Mouse (Mus musculus): Measurements from ENCODE around the gene Sntn. TPM values are rescaled to one million over a fixed set of nuclear protein-coding genes. Genes with fewer than 3 reads are reported as not detected.

The Sntn gene
- total RNA-seq (2021), result not detected

- DNase-seq (ENCODE audit: low spot score in 2 of 2), result no peak
- intact Hi-C loops (cut with DNase I), result no loop called here
These were observed at the start of gene Sntn for GRCm38 (mm10) chr14:13670576-13670975. Sntn (plus strand) TSS chr14:13670876.

- intact Hi-C loops (cut with DNase I), result no loop called here
- no peak for DNase-seq (ENCODE audit: low spot score in 2 of 2)
These were observed 20.8 kb upstream of the Sntn start for GRCm38 (mm10) chr14:13649865-13650264.

DNA sequence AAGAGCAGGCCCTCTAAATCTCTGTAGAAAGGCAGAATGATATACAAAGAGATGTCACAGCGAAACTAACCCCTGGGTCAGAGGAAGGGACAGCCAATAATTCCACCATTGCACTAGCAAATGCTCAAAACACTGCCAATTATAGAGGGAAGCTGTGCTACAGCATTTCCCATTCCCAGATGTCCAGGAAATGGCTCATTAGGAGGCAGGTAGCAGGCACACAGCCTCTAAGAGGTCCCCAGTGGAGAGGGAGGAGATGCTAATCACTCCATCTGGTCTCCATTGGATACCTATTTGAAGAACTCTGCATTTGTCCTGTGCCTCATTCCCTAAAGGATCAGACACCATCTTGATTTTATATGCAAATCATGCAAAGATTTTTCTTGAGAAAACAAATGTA lies 19.6 kb upstream of the Sntn start:
- no peak for DNase-seq (ENCODE audit: low spot score in 2 of 2)
- intact Hi-C loops (cut with DNase I), result no loop called here

DNA sequence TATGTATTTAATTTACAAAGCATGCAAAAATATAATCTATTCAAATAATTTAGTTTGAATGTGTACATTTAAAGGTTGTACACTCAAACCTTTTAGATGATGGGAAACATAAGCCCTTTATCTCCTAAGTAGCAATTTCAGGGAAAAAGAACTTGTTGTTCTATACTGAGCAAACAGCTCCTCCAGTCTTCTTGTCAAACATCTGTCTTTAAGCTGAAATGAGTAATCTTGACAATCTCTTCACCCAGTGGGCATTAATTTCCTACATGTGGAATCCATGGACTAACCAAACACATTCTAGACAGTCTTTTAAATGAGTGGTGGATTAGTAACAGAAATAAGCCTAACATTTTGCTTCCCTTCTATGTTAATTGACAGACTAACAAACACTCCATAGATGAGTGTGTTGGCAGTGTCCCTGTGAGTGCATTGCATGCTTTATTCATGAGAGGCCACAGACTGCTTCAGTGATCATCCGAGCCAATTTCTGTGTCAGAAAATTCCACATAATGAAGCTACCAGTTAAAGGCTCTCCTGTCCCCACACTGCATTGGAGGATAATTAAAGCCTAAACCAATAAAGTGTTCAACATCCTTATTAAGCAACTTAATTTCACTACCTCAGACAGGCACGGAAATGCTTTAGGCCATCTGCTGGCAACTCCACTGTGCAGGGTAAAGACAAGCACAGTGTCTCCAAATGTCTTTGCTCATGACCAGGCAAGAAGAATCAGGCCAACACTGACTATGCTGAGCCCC lies 19.0 kb upstream of the Sntn start:
- DNase-seq (ENCODE audit: low spot score in 2 of 2), result peak in 1 of 2 experiments; percentile 27

GRCm38 (mm10) chr14:13686716-13687115 lies 16.0 kb downstream of the Sntn start:
- peak; percentile 20 to 52 for DNase-seq (ENCODE audit: low spot score in 2 of 2)
- intact Hi-C loops (cut with DNase I), result no loop called here

More for the DNA sequence above, 19.0 kb upstream of the Sntn start:
- intact Hi-C loops (cut with DNase I), result no loop called here

- peak in 1 of 2 experiments; percentile 60 for DNase-seq (ENCODE audit: low spot score in 2 of 2)
- intact Hi-C loops (cut with DNase I), result loop anchor here (5.0 kb wide), 1 partner anchor 98 kb away; no protein-coding TSS in a partner anchor
These were observed 19.8 kb downstream of the Sntn start for GRCm38 (mm10) chr14:13690426-13690825.

- intact Hi-C loops (cut with DNase I), result no loop called here
- no peak for DNase-seq (ENCODE audit: low spot score in 2 of 2)
These were observed 61.6 kb downstream of the Sntn start for GRCm38 (mm10) chr14:13732263-13732662.

Other genes starting within 250 kb of the Sntn start
- not detected for gene Gm281, start 243.6 kb downstream of the Sntn start, total RNA-seq (2021)

Data from left cerebral cortex, postnatal 25 days (tissue).